Mouse (Mus musculus) cerebellum, adult 9-10 months (tissue): ENCODE measurements around the gene Cbs.
A peak's percentile ranks its signal among the peaks of the same experiment; 100 is the strongest.

ENCODE experiments used
- DNase-seq: peaks from one replicate; pipeline ENCODE4 v3.0.0; 2022

The Cbs gene

GRCm38 (mm10) chr17:31583185-31583584 lies 53.9 kb downstream of the Cbs start:
- no peak for DNase-seq

DNA sequence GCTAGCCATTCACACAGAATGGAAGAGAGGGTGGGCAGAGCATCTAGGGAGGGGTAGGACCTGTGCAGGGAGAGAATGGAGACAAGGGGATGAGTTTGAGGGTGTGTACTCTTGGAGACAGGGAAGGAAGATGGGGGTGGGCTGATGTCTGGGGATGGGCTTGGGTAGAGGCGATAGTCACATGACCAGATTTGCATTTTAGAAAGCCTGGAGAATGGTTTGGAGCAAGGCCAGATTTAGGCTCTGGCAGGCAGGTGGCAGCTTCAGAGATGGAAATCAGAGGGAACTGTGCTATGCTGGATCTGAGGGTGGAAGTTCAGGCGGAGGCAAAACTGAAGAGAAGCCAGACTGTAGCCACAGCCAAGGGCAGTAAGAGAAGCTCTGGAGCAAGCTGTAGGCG lies 56.7 kb downstream of the Cbs start:
- DNase-seq = no peak

DNA sequence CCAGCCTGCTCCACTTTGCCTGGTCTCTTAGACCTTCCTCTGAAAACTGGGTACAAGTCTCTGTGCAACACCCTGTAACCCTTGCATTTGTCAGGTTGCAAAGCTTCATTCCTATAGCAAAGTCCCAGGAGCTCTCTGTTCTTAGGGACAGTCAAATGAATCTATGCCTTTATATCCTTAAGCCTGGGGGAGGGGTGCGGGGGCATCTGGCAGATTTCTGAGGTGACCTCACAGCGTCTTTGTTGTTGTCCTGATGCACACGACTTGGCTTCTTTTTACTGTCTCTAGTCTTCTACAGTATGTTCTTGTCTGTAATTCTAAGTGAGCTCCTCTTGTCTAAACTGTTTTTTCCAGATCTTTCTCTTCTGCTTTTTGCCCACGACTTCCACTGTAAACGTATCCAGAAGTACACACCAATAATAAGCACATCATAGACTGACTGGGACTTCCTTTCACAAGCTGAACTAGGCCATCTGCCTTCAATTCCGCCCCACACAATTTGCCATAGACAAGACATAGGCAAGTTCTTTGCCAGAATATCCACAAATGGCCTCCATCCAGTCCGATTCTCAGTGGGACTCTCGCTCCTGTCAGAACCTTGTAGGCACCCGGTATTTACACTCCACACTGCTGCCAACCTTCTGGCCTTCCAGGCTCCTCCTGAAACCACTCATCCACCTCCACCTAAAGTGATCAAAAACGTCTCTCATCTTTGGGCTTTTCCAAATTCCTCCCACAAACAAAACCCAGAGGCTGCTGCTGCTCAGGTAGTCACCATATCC lies 60.5 kb downstream of the Cbs start:
- DNase-seq = peak; percentile 91

GRCm38 (mm10) chr17:31574662-31575061 lies 62.4 kb downstream of the Cbs start:
- no peak for DNase-seq

GRCm38 (mm10) chr17:31571689-31572088 lies 65.3 kb downstream of the Cbs start:
- DNase-seq = no peak

GRCm38 (mm10) chr17:31570321-31570925 lies 66.6 kb downstream of the Cbs start:
- no peak for DNase-seq

- no peak for DNase-seq
Observed at GRCm38 (mm10) chr17:31569756-31570155, 67.3 kb downstream of the Cbs start.

DNA sequence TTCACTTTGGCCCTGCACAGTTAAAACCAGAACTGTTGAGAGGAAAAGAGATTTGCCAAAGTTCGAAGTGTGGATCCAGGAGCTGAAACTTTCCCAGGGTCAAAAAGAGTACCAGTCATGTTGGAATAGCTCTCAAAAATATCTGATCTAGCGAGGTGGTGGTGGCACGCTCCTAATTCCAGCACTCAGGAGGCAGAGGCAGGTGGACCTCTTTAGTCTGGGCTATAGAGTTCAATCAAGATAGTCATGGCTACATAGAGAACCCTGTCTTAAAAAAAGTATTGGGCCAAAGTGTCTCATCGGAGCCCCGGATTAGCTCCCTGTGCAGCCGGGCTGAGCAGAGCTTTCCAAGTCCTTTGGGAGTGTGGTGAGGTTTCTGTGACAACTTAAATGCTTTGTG lies 70.8 kb downstream of the Cbs start:
- no peak for DNase-seq

DNA sequence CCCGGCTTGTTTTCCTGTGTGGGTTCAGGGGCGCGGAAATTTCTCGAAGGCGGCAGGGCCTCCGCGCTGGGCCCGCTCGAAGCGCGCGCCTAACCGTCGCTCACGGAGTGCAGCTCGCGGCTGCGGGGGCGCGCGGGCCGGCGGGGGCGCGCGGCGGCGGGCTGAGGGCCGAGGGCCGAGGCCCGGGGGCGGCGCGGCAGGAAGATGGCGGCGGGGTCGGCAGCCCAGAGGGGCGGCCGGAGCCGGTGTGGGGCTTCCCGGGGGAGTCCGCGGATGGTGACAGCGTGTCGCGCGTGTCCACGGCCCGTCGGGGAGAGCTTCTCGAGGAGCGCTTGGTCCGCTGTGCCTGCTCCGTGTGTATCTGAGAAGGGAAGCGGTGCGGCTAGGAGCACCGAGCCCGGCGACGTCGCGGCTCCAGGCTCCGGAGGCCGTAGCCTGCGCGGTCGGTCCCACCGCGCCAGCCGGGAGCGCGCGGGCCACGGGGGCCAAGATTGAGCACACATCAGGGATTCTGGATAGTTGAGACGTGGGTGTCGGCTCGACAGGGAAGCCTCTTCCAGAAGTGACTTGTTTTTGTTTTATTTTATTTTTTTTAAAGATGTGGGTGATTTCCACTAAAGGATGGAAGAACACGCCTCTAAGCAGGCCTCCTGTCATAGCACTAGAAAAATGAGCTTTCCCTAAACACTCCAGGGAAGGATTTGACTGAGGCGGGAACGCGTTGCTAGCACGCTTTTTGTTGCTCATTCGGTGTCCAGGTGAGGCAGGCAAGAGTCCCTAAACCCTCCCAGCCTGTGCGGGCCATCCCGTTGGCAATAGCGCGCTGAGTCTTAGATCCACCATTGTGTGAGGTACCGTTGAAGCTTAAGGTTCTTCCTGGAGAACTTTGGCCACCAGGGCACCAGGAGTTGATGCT lies 71.6 kb downstream of the Cbs start:
- peak; percentile 70 for DNase-seq

GRCm38 (mm10) chr17:31564858-31565140 lies 72.2 kb downstream of the Cbs start:
- no peak for DNase-seq

DNA sequence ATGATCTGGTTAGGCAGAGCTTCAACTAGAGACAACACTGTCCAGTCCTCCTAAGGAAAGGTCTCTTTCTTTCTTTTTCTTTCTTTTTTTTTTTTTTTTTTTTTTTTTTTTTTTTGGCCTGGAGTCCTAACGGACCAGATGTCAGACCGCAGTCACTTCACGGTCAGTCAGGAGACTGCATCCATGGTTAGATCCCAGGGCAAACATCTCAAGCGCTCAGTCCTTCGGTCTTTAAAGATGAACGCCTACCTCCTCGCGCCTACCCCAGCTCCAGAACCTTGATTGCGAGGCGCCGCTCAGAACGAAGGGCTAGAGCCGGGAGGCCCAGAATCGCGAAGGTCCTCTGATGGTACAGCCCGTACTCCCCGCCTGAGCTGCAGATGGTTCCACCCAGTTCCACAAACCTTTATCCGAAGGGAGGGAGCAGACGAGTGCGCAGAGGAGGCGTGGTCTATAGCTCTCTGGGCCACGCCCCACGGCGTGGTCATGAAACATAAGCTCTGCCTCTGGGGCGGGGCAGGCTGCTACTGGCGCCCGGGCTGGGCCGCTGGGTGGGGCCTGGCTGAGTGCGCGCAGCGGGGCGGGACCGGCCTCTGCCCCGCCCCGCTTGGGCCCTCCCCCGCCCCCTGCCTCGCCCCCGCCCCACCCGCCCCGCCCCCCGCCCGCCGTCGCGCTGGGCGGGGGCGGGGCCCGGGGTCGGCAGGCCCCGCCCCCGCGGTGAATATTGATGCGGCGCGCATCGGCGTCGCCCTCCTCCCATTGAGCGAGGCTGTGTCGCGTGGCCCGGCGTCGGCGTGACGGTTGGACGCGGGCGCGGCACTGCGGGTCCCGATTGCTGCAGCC lies 72.8 kb downstream of the Cbs start, which contains the start of gene Pknox1:
Pknox1 (plus strand) TSS at position 720 of the 843 bp plus-strand sequence.
- DNase-seq = peak; percentile 100

DNA sequence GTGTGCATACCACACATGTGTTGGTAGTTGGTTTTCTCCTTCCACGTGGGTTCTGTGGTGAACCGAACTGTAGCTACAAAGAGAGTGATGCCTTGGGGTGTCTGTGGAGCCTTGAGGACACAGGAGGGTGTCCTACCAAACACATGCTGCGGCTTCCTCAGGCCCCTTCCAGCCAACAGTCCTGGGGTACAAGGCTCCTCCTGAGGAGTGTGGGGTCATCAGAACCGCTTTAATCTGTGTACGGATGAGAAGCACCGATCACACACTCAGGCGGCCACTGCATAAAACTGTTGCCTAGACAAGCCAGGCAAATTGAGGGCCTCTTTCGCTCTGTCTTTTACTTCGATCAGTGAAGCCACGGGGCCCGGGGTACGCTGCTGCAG lies 73.4 kb downstream of the Cbs start:
- peak; percentile 79 for DNase-seq

GRCm38 (mm10) chr17:31559021-31559789 lies 77.8 kb downstream of the Cbs start:
- peak; percentile 8 for DNase-seq
